Mouse (Mus musculus) brain, embryonic 14.5 days (tissue): Measurements from ENCODE around the gene Pinlyp.

Experiments
- CTCF ChIP-seq: fragments of 200-500 bp; IDR thresholded peaks from 2 replicates; pipeline ENCODE4 v1.5.1; 2012; ENCODE audit warnings: inconsistent platforms, mild to moderate bottlenecking, moderate library complexity, borderline replicate concordance; ENCODE audit not compliant: insufficient read depth, insufficient read length; ENCODE audit errors: extremely low read depth
- POLR2A ChIP-seq: fragments of 200-500 bp; IDR thresholded peaks from 2 replicates; pipeline ENCODE4 v1.6.1; 2012; ENCODE audit warnings: mild to moderate bottlenecking, inconsistent platforms, borderline replicate concordance; ENCODE audit not compliant: poor library complexity, insufficient read depth, insufficient read length, severe bottlenecking; ENCODE audit errors: extremely low read depth

- TF ChIP-seq CTCF (no peak), POLR2A (no peak)
Measured at GRCm38 (mm10) chr7:24504868-24505267, 41.0 kb downstream of the Pinlyp start.
